13 mouse cellular contexts compared by ENCODE assay signal in genomic region chr19:56774408-56774962, GRCm38 (mm10). TPM values are rescaled to one million over a fixed set of nuclear protein-coding genes. Genes with fewer than 3 reads are reported as not detected.
A peak's percentile ranks its signal among the peaks of the same experiment; 100 is the strongest.
DNase-seq lines count a peak whose midpoint lies in the region; ATAC-seq and TF ChIP-seq lines count a peak whose summit lies in the region.
"Had no signal": no experiment of that assay in that cellular context is flagged by ENCODE, and none has a peak within 500 bp of the region (broad histone marks: within the 10 kb centered on the region; RNA-seq: fewer than 3 reads in every experiment).

No protein-coding gene starts in this region.

- no peaks in the 10 kb centered on the region for H3K4me1 ChIP-seq in liver, adult 2 months (ENCODE audit: control insufficient read depth, insufficient read depth, low read length)
- peaks cover 7% of the 10 kb centered on the region; the same call in 1 of the 2 replicates for H3K4me1 ChIP-seq in liver, embryonic 11.5 days (replicated peaks; ENCODE audit: control insufficient read depth, insufficient read depth, low read length)
- peaks cover 35% of the 10 kb centered on the region for H3K4me1 ChIP-seq in lung, embryonic 15.5 days

- H3K9ac ChIP-seq in liver, adult 2 months (ENCODE audit: low read depth, low read length): no peak overlapping the region
- no peak overlapping the region for H3K9ac ChIP-seq in liver, embryonic 11.5 days (ENCODE audit: low read depth, low read length)
- H3K9ac ChIP-seq in lung, embryonic 15.5 days: no peak overlapping the region
- H3K9ac ChIP-seq: embryonic facial prominence, embryonic 15.5 days; midbrain, embryonic 13.5 days had no signal

- H3K36me3 ChIP-seq in liver, adult 2 months (ENCODE audit: control insufficient read depth, insufficient read depth, low read length): no peaks in the 10 kb centered on the region
- H3K36me3 ChIP-seq in liver, embryonic 11.5 days (ENCODE audit: control insufficient read depth, insufficient read depth, low read length): no peaks in the 10 kb centered on the region
- no peaks in the 10 kb centered on the region for H3K36me3 ChIP-seq in lung, embryonic 15.5 days
- H3K36me3 ChIP-seq: embryonic facial prominence, embryonic 15.5 days; midbrain, embryonic 13.5 days had no signal

- H3K4me3 ChIP-seq in liver, adult 2 months (ENCODE audit: insufficient read depth, low read depth, low read length): no peak overlapping the region
- H3K4me3 ChIP-seq in liver, embryonic 11.5 days (ENCODE audit: low read depth, low read length): no peak overlapping the region
- no peak overlapping the region for H3K4me3 ChIP-seq in lung, embryonic 15.5 days
- H3K4me3 ChIP-seq: embryonic facial prominence, embryonic 15.5 days; midbrain, embryonic 13.5 days had no signal

- WGBS in liver, adult 2 months: 77% methylated on average over 9 of the region's 9 CpGs
- WGBS in liver, embryonic 11.5 days: 55% methylated on average over 9 of the region's 9 CpGs
- WGBS in lung, embryonic 15.5 days: 56% methylated on average over 9 of the region's 9 CpGs

- no peaks in the 10 kb centered on the region for H3K79me2 ChIP-seq in liver, adult 2 months (ENCODE audit: control insufficient read depth, insufficient read depth, low read length)

- ATAC-seq in liver, embryonic 11.5 days (replicated peaks; ENCODE audit: low FRiP score): no peak
- ATAC-seq in lung, embryonic 15.5 days (ENCODE audit: borderline replicate concordance, extremely low read depth, low FRiP score, low TSS enrichment): peak; percentile 32; the same call in 1 of the 2 replicates
- ATAC-seq: intestine, postnatal 0 days; midbrain, embryonic 13.5 days had no signal

- no peaks in the 10 kb centered on the region for H3K9me3 ChIP-seq in liver, embryonic 11.5 days (ENCODE audit: control insufficient read depth, low read length)
- no peaks in the 10 kb centered on the region for H3K9me3 ChIP-seq in lung, embryonic 15.5 days
- H3K9me3 ChIP-seq: embryonic facial prominence, embryonic 15.5 days; midbrain, embryonic 13.5 days had no signal

- H3K4me2 ChIP-seq in liver, embryonic 11.5 days: no peak overlapping the region
- H3K4me2 ChIP-seq in lung, embryonic 15.5 days: no peak overlapping the region
- H3K4me2 ChIP-seq: embryonic facial prominence, embryonic 15.5 days; midbrain, embryonic 13.5 days had no signal

- no peaks in the 10 kb centered on the region for H3K27me3 ChIP-seq in liver, adult 2 months (ENCODE audit: control insufficient read depth, insufficient read depth, low read length)
- H3K27me3 ChIP-seq in liver, embryonic 11.5 days (replicated peaks; ENCODE audit: control insufficient read depth, insufficient read depth, low read length): peaks cover 25% of the 10 kb centered on the region
- H3K27me3 ChIP-seq in lung, embryonic 15.5 days: no peaks in the 10 kb centered on the region

- H3K27ac ChIP-seq in liver, adult 2 months (replicated peaks; ENCODE audit: insufficient read depth, low read depth, low read length): 0 out of 2 replicates have a peak overlapping the region, but pooled peaks have one; percentile 28
- H3K27ac ChIP-seq in liver, embryonic 11.5 days (ENCODE audit: low read depth, low read length): no peak overlapping the region
- H3K27ac ChIP-seq in lung, embryonic 15.5 days: peak overlapping the region; percentile 9
- H3K27ac ChIP-seq: embryonic facial prominence, embryonic 15.5 days; midbrain, embryonic 13.5 days had no signal

- DNase-seq in liver, adult 2 months (ENCODE audit: extremely low read depth, low read depth, low spot score): peak; percentile 57
- DNase-seq in liver, embryonic 11.5 days (ENCODE audit: low spot score): no peak
- peak; percentile 79 to 82 for DNase-seq in heart, adult 9 months (ENCODE audit: low spot score in 2 of 2)
- DNase-seq in spleen, postnatal 36 days (ENCODE audit: low spot score in 2 of 2): peak; percentile 69 to 71
- no peak for DNase-seq in urinary bladder, postnatal 4 days (ENCODE audit: low spot score in 2 of 2)
- DNase-seq in embryo, embryonic 10.5 days (ENCODE audit: low spot score): no peak
- no peak for DNase-seq in left cerebral cortex, adult 9 months (ENCODE audit: low spot score in 2 of 2)
- DNase-seq: cerebellum, adult 2 months had no signal

- TF ChIP-seq CTCF in liver, adult 2 months (IDR thresholded peaks at IDR 0.05; ENCODE audit: low read depth, low read length): no peak

- no peak for TF ChIP-seq POLR2A in liver, adult 2 months (IDR thresholded peaks at IDR 0.05; ENCODE audit: extremely low read depth, insufficient read depth, low read length)

RNA-seq across cellular contexts. Expression of gene Ccdc186, which starts 47.5 kb away (rescaled TPM):
- total RNA-seq in liver, adult 2 months (2014; rRNA removed): 5.9 and 7.9 TPM in 2 replicates
- 0.95 and 1.6 TPM in 2 replicates for polyA plus RNA-seq in liver, adult 2 months (2012; rRNA removed)
- polyA plus RNA-seq in liver, embryonic 11.5 days (2014; fragmentation: Nextera tagmentation; extraction: Ambion mirVana): 9.5 and 10.9 TPM in 2 replicates
- polyA plus RNA-seq in lung, embryonic 15.5 days (2015; fragmentation: Nextera tagmentation; extraction: Ambion mirVana): 26.2 and 27.8 TPM in 2 replicates

RNA-seq across cellular contexts. Expression of gene Tdrd1, which starts 51.5 kb away (rescaled TPM):
- total RNA-seq in liver, adult 2 months (2014; rRNA removed): not detected in 2 replicates
- not detected in 2 replicates for polyA plus RNA-seq in liver, adult 2 months (2012; rRNA removed)
- 0.45 and 0.81 TPM in 2 replicates for polyA plus RNA-seq in liver, embryonic 11.5 days (2014; fragmentation: Nextera tagmentation; extraction: Ambion mirVana)
- polyA plus RNA-seq in lung, embryonic 15.5 days (2015; fragmentation: Nextera tagmentation; extraction: Ambion mirVana): 0.81 and 0.94 TPM in 2 replicates
- total RNA-seq: gastrocnemius, adult 8-10 months had no signal

RNA-seq across cellular contexts. Expression of gene Adrb1, which starts 52.5 kb away (rescaled TPM):
- total RNA-seq in liver, adult 2 months (2014; rRNA removed): 0.40 and 0.65 TPM in 2 replicates
- 0.66 and 0.89 TPM in 2 replicates for polyA plus RNA-seq in liver, adult 2 months (2012; rRNA removed)
- polyA plus RNA-seq in liver, embryonic 11.5 days (2014; fragmentation: Nextera tagmentation; extraction: Ambion mirVana): 0.34 and 0.35 TPM in 2 replicates
- 1.4 and 1.5 TPM in 2 replicates for polyA plus RNA-seq in lung, embryonic 15.5 days (2015; fragmentation: Nextera tagmentation; extraction: Ambion mirVana)

Comparison
In these comparisons a context has a peak if more than half of its experiments do, and no peak if none do; other contexts are left out.
1. DNase-seq: peak in liver, adult 2 months (single experiment), heart, adult 9 months (2 of 2) and spleen, postnatal 36 days (2 of 2); none in liver, embryonic 11.5 days (single experiment), urinary bladder, postnatal 4 days (0 of 2), embryo, embryonic 10.5 days (single experiment) and left cerebral cortex, adult 9 months (0 of 2).